Mouse (Mus musculus): ENCODE measurements at regions not wholly inside any gene's neighbourhood (a gene's known extent, or its start where the extent isn't known, plus 50 kb on each side); places are given as distances from the start of the nearest gene placed in this dataset.

GRCm38 (mm10) chr10:97313407-97313901 is 166.0 kb upstream of the Dcn start:
- TF ChIP-seq CTCF (IDR thresholded peaks at IDR 0.05; ENCODE audit: extremely low read depth, insufficient read depth, insufficient read length, insufficient replicate concordance): no peak
- TF ChIP-seq POLR2A (IDR thresholded peaks at IDR 0.05; ENCODE audit: low read depth, low read length): no peak
